Comparison of ENCODE assay signal across 16 mouse cellular contexts in genomic region chr1:192269911-192270310, GRCm38 (mm10).
"Had no signal": no experiment of that assay in that cellular context is flagged by ENCODE, and none has a peak within 500 bp of the region (broad histone marks: within the 10 kb centered on the region; RNA-seq: fewer than 3 reads in every experiment).

No protein-coding gene starts in this region.

- H3K27me3 ChIP-seq: kidney, embryonic 15.5 days; limb, embryonic 15.5 days; liver, embryonic 12.5 days; megakaryocyte, embryonic 14.5 days; midbrain, embryonic 15.5 days; neural tube, embryonic 12.5 days had no signal

- H3K9me3 ChIP-seq: kidney, embryonic 15.5 days; limb, embryonic 15.5 days; liver, embryonic 12.5 days; megakaryocyte, embryonic 14.5 days; midbrain, embryonic 15.5 days; neural tube, embryonic 12.5 days had no signal

- H3K4me3 ChIP-seq: kidney, embryonic 15.5 days; limb, embryonic 15.5 days; liver, embryonic 12.5 days; midbrain, embryonic 15.5 days; neural tube, embryonic 12.5 days had no signal

- H3K27ac ChIP-seq: kidney, embryonic 15.5 days; limb, embryonic 15.5 days; liver, embryonic 12.5 days; macrophage; midbrain, embryonic 15.5 days; neural tube, embryonic 12.5 days; stomach, postnatal 0 days had no signal

- H3K36me3 ChIP-seq: kidney, embryonic 15.5 days; limb, embryonic 15.5 days; liver, embryonic 12.5 days; midbrain, embryonic 15.5 days; neural tube, embryonic 12.5 days had no signal

- H3K4me1 ChIP-seq: kidney, embryonic 15.5 days; limb, embryonic 15.5 days; liver, embryonic 12.5 days; megakaryocyte, embryonic 14.5 days; midbrain, embryonic 15.5 days; neural tube, embryonic 12.5 days had no signal

- ATAC-seq: liver, embryonic 12.5 days; midbrain, embryonic 15.5 days had no signal

- DNase-seq: kidney, adult 2 months; kidney, postnatal 14 days; lung, embryonic 14.5 days; lung, postnatal 10 days; right cerebral cortex, postnatal 14 days; thymus, adult 18-20 months; thymus, postnatal 25 days had no signal

- H3K4me2 ChIP-seq: kidney, embryonic 15.5 days; limb, embryonic 15.5 days; liver, embryonic 12.5 days; lung, embryonic 14.5 days; midbrain, embryonic 11.5 days; midbrain, embryonic 15.5 days; neural tube, embryonic 12.5 days had no signal

- H3K9ac ChIP-seq: kidney, embryonic 15.5 days; limb, embryonic 15.5 days; liver, embryonic 12.5 days; lung, embryonic 14.5 days; midbrain, embryonic 15.5 days; neural tube, embryonic 12.5 days had no signal
